Mouse (Mus musculus) hindbrain, embryonic 15.5 days (tissue): ENCODE measurements at regions not wholly inside any gene's neighbourhood (a gene's known extent, or its start where the extent isn't known, plus 50 kb on each side); places are given as distances from the start of the nearest gene placed in this dataset.

Source experiments
- ATAC-seq: fragments of 200-750 bp; cut with Nextera tagmentation; 2 replicates; pipeline ENCODE4 v1.8.0; 2017; ENCODE audit warnings: low read depth, moderate number of reproducible peaks, moderate TSS enrichment; ENCODE audit not compliant: low FRiP score
- H3K27ac ChIP-seq: fragments of 300-500 bp; sonication (generic); replicated peaks from 2 replicates; pipeline ENCODE4 v1.5.1; 2015; ENCODE audit warnings: mild to moderate bottlenecking, inconsistent platforms
- H3K27me3 ChIP-seq: fragments of 300-500 bp; sonication (generic); 2 replicates; pipeline ENCODE4 v1.6.1; 2015; ENCODE audit warnings: control low read depth, inconsistent platforms
- H3K36me3 ChIP-seq: fragments of 300-500 bp; sonication (generic); 2 replicates; pipeline ENCODE4 v1.6.1; 2015; ENCODE audit warnings: control low read depth, inconsistent platforms
- H3K4me1 ChIP-seq: fragments of 300-500 bp; sonication (generic); replicated peaks from 2 replicates; pipeline ENCODE4 v1.6.1; 2015; ENCODE audit warnings: control low read depth, inconsistent platforms
- H3K4me2 ChIP-seq: fragments of 300-500 bp; sonication (generic); 2 replicates; pipeline ENCODE4 v1.6.1; 2015; ENCODE audit warnings: moderate library complexity, mild to moderate bottlenecking, inconsistent platforms
- H3K4me3 ChIP-seq: fragments of 300-500 bp; sonication (generic); 2 replicates; pipeline ENCODE4 v1.5.1; 2015; ENCODE audit warnings: mild to moderate bottlenecking, inconsistent platforms
- H3K9ac ChIP-seq: fragments of 300-500 bp; sonication (generic); 2 replicates; pipeline ENCODE4 v1.6.1; 2015; ENCODE audit warnings: inconsistent platforms
- H3K9me3 ChIP-seq: fragments of 300-500 bp; sonication (generic); 2 replicates; pipeline ENCODE4 v1.6.1; 2016; ENCODE audit warnings: control low read depth, inconsistent platforms
- WGBS: fragments of 180-500 bp; shearing (Covaris S2); methylation state at CpG from one replicate; pipeline ENCODE4 v1.1.7; 2015; 5-methylcytosine and 5-hydroxymethylcytosine counted together

DNA sequence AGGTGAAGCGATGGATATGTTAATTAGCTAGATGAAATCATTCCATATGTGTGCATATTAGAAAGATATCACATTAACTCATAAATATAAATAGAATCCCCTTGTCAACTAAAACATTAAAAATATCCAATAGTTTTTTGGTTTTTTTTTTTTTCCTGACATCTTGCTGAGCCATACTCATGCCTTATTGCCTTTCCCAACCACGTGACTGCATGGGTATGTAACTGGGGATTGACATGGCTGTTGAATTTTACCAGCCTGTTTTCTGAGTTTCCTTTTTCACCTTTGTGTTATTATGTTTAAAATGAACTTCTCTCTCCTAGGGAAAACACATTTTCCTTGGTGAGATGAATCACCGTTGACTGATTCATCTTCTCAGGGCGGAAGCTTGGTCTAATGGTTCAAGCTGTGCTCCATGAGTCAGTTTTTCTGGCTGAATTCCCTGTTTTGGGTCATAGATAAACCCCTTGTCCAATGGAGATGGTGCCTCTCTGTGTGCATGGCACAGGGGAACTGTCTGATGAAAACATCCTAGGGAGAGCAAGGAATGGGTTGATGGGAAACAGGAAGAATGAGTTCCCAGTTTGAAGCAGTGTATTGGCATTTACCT lies 181.1 kb downstream of the Adcyap1 start:
- H3K4me2 ChIP-seq: no peak overlapping the region

DNA sequence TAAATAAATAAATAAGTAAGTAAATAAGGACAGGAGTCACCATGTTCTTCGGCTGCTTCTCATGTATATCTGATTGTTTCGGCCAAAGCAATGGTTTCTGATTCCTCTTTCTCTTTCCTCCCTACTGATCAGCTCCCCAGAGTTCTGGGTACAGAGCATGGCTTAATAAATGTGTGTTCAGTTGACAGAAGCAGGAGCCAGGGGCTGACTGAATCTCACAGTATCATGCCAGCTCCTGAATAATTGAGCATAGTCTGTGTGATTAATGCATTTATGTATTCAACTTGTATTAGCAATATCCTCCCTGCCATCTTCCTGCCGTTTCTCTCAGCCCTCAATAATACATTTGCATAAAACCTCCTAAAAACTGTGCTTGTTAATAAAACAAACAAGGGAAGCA lies 191.4 kb downstream of the Adcyap1 start:
- Histone ChIP-seq H3K4me2 (no peak overlapping the region), H3K36me3 (no peaks in the 10 kb centered on the region), H3K27ac (no peak overlapping the region), H3K4me1 (no peaks in the 10 kb centered on the region), H3K27me3 (no peaks in the 10 kb centered on the region), H3K9me3 (no peaks in the 10 kb centered on the region), H3K4me3 (no peak overlapping the region), H3K9ac (no peak overlapping the region)
- WGBS: 53% methylated on average over 3 of the region's 3 CpGs
- peak; percentile 74 for ATAC-seq

More for the DNA sequence above, 181.1 kb downstream of the Adcyap1 start:
- Histone ChIP-seq H3K36me3 (no peaks in the 10 kb centered on the region), H3K4me1 (no peaks in the 10 kb centered on the region), H3K27me3 (no peaks in the 10 kb centered on the region), H3K4me3 (no peak overlapping the region), H3K9me3 (no peaks in the 10 kb centered on the region), H3K9ac (no peak overlapping the region), H3K27ac (no peak overlapping the region)
- ATAC-seq: no peak
- WGBS: 91% methylated on average over 4 of the region's 4 CpGs

DNA sequence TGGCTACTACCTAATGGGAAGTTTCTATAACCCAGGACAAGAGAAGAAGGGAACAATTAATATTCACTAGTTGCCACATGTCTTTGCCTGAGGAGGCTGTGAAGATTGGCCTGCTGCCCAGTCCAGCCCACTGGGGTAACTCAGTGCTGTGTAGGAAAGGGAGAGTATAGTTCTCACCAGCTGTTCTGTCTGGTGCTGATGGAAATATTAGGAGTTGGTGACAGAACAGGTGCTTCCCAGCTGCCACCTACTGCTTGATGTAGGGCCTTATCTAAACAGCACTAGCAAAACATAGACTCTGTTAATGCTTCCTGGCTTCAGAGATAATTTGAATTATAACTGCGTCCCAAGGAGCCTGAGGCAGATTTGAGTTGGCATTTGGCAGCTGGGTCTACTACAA lies 210.5 kb downstream of the Adcyap1 start:
- 32% methylated on average over 1 of the region's 1 CpGs for WGBS
- Histone ChIP-seq H3K27ac (no peak overlapping the region), H3K27me3 (no peaks in the 10 kb centered on the region), H3K36me3 (no peaks in the 10 kb centered on the region), H3K9me3 (no peaks in the 10 kb centered on the region), H3K4me1 (no peaks in the 10 kb centered on the region), H3K9ac (no peak overlapping the region), H3K4me2 (no peak overlapping the region), H3K4me3 (no peak overlapping the region)
- ATAC-seq: peak; percentile 93
